Mouse (Mus musculus) bone marrow macrophage, adult 2 months (primary cell): Measurements from ENCODE around the gene 1110004F10Rik. TPM values are rescaled to one million over a fixed set of nuclear protein-coding genes. Genes with fewer than 3 reads are reported as not detected.
A peak's percentile ranks its signal among the peaks of the same experiment; 100 is the strongest.
"Not testable (repeated sequence)": the region's sequence is repeated elsewhere in the genome, so short reads cannot be mapped to it uniquely, and the experiment has no call there.

ENCODE experiments used
- H3K27ac ChIP-seq: 2 replicates; pipeline ENCODE4 v1.5.1; 2012; ENCODE audit warnings: low read depth, low read length; ENCODE audit not compliant: insufficient read depth
- H3K4me1 ChIP-seq: 2 replicates; pipeline ENCODE4 v1.6.1; 2012; ENCODE audit warnings: low read length; ENCODE audit not compliant: control insufficient read depth, insufficient read depth
- H3K4me3 ChIP-seq: 2 replicates; pipeline ENCODE4 v1.5.1; 2012; ENCODE audit warnings: mild to moderate bottlenecking, low read length, moderate library complexity; ENCODE audit not compliant: insufficient read depth
- CTCF ChIP-seq: IDR thresholded peaks from 2 replicates; pipeline ENCODE4 v1.5.1; 2012; ENCODE audit warnings: low read depth, mild to moderate bottlenecking, low read length, moderate library complexity
- POLR2A ChIP-seq: IDR thresholded peaks from 2 replicates; pipeline ENCODE4 v1.6.1; 2012; ENCODE audit warnings: mild to moderate bottlenecking, low read depth, low read length, borderline replicate concordance
- polyA plus RNA-seq: library from polyadenylated mRNA; stranded (reverse); fragments of >200 nt; gene quantifications from 2 replicates; pipeline ENCODE4 v1.2.4, GENCODE M21; 2012; ENCODE audit not compliant: missing spikeins, insufficient read depth, insufficient read length

The 1110004F10Rik gene
- polyA plus RNA-seq, 1 experiment: 94.7 TPM

- Histone ChIP-seq H3K4me3 (no peak overlapping the region), H3K4me1 (peaks cover 3% of the 10 kb centered on the region; the same call in 1 of the 2 replicates), H3K27ac (no peak overlapping the region)
- TF ChIP-seq CTCF: no peak
Observed at GRCm38 (mm10) chr7:116034282-116034758, 4.9 kb upstream of the 1110004F10Rik start.

DNA sequence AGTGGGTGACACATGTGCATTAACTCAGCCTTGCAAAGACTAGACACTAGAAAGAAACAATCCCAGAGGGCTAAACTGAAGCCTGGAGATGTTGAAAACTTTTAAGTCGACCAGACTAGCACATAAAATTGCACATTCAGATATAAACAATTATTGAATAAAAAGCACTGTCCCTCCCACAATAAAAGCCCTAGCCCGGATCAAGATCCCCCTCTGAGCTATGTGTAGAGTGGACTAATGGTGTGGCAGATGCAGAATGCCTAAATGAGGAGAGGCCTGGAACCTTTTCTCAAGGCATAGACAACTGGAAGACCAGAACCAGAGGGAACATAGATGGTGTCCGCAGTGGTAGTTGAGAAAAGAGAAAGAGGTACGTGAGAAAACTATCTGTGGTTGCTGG lies 3.7 kb upstream of the 1110004F10Rik start:
- Histone ChIP-seq H3K27ac (no peak overlapping the region), H3K4me3 (no peak overlapping the region), H3K4me1 (peaks cover 5% of the 10 kb centered on the region; the same call in 1 of the 2 replicates)
- TF ChIP-seq CTCF: no peak
- TF ChIP-seq POLR2A: no peak

GRCm38 (mm10) chr7:116036591-116037555 lies 2.3 kb upstream of the 1110004F10Rik start:
- TF ChIP-seq CTCF (no peak), POLR2A (no peak)
- Histone ChIP-seq H3K4me3 (no peak overlapping the region), H3K4me1 (peaks cover 5% of the 10 kb centered on the region; the same call in 1 of the 2 replicates), H3K27ac (no peak overlapping the region)

DNA sequence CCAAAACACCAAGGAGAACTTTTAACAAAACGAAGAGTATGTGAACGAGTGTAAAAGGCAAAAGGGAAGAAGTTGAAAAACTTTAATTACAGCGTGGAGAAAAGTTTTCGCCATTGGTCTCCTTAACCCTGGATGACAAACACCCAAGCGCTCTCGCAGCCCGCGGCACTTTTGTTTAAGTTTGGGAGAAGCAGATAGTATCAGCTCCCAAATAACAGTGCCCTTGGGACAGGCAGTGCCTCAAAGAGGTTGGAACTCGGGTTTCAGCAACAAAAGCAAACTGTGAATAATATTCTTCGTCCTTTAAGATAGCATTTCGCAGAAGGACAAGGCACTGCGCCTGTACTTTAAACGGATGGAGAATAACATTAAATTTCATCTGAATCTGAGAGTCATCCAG lies 1.2 kb upstream of the 1110004F10Rik start:
- TF ChIP-seq POLR2A (no peak), CTCF (no peak)
- Histone ChIP-seq H3K4me3 (no peak overlapping the region), H3K4me1 (peaks cover 5% of the 10 kb centered on the region; the same call in 1 of the 2 replicates), H3K27ac (no peak overlapping the region)

- Histone ChIP-seq H3K27ac (no peak within 1 kb of the TSS), H3K4me1 (peaks cover 5% of the 10 kb centered on the region; the same call in 1 of the 2 replicates), H3K4me3 (peak within 1 kb of the TSS; percentile 60)
- TF ChIP-seq CTCF: no peak
- no peak for TF ChIP-seq POLR2A
Observed at GRCm38 (mm10) chr7:116038511-116038910, 686 bp upstream of the 1110004F10Rik start, which contains the start of gene Sox6. Gene Sox6, minus strand, starts transcription at chr7:116038796.

GRCm38 (mm10) chr7:116039538-116040466 lies 605 bp downstream of the 1110004F10Rik start:
- peaks cover 5% of the 10 kb centered on the region; the same call in 1 of the 2 replicates for H3K4me1 ChIP-seq
- TF ChIP-seq CTCF (peak; percentile 48), POLR2A (no peak)
- H3K27ac ChIP-seq: no peak overlapping the region
- peak overlapping the region; percentile 60 for H3K4me3 ChIP-seq

- no peak overlapping the region for H3K4me3 ChIP-seq
- no peak overlapping the region for H3K27ac ChIP-seq
- H3K4me1 ChIP-seq: peaks cover 5% of the 10 kb centered on the region; the same call in 1 of the 2 replicates
- no peak for TF ChIP-seq POLR2A
- TF ChIP-seq CTCF: no peak
Observed at GRCm38 (mm10) chr7:116040470-116041019, 1.3 kb downstream of the 1110004F10Rik start.

DNA sequence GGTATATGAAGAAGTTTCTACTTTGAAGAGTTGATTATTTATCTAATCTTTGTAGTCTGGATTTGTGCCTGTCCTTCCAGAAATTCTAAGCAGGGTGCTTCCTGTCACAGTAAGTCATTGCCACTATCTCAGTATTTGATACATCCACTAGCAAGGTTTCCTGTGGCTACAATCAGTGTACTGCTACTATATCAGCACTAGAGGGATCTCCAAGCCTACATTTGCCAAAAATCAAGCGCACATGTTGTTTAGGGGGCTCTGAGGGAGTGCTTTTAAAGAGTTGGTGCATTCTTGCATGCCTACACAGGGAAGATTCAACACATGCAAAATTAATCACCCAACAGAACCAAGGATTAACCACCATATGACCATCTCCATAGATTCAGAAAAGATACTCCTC lies 21.5 kb downstream of the 1110004F10Rik start:
- Histone ChIP-seq H3K4me3 (no peak overlapping the region), H3K4me1 (no peaks in the 10 kb centered on the region), H3K27ac (no peak overlapping the region)
- TF ChIP-seq CTCF (no peak), POLR2A (no peak)

- not testable (repeated sequence) for H3K4me1 ChIP-seq, H3K27ac ChIP-seq, H3K4me3 ChIP-seq
Observed at GRCm38 (mm10) chr7:116084366-116084765, 45.2 kb downstream of the 1110004F10Rik start, which contains the start of gene Gm4353. Gene Gm4353, minus strand, starts transcription at chr7:116084635.
